Mouse (Mus musculus): ENCODE results near the gene Patj. TPM values are rescaled to one million over a fixed set of nuclear protein-coding genes. Genes with fewer than 3 reads are reported as not detected.

Gene Patj
- polyA plus RNA-seq, 1 experiment from 2014 or later, result 2.8 TPM

DNA sequence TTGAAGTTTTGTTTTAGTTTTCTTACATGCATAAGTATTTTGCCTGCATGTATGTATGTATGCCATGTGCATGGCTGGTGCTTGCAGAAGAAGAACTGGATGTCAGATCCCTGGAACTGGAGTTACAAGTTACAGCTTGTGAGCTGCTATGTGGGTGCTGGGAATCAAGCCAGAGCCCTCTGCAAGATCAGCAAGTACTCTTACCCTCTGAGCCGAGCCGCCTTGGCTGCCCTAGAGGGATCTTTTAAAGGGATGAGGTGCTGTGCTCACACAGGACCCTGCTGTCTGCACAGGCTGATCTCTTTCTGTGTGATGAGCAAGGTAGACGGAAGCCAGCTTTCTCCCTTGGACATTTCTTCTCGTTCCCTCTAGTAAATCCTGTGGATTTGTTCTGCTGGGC lies 102.8 kb downstream of the Patj start:
- H3K36me3 ChIP-seq (replicated peaks; ENCODE audit: insufficient read depth, low read length), result no peaks in the 10 kb centered on the region
- no peak for TF ChIP-seq CTCF (IDR thresholded peaks at IDR 0.05; ENCODE audit: low read depth)
- no peak for TF ChIP-seq EP300 (IDR thresholded peaks at IDR 0.05; ENCODE audit: low read depth)
- H3K9me3 ChIP-seq (ENCODE audit: low read length), result no peaks in the 10 kb centered on the region
- no peak overlapping the region for H3K4me3 ChIP-seq (ENCODE audit: low read depth, low read length)
- no peaks in the 10 kb centered on the region for H3K27me3 ChIP-seq (ENCODE audit: insufficient read depth, low read length)
- no peaks in the 10 kb centered on the region for H3K4me1 ChIP-seq (ENCODE audit: insufficient read depth)
- H3K9ac ChIP-seq (replicated peaks), result no peak overlapping the region
- DNase-seq (no peak), ATAC-seq (no peak)
- 75% methylated on average over 4 of the region's 4 CpGs for WGBS (ENCODE audit: insufficient replicate concordance)
- no peak overlapping the region for H3K4me2 ChIP-seq (ENCODE audit: low read depth, low read length)
- no peak overlapping the region for H3K27ac ChIP-seq (ENCODE audit: low read depth)

- Histone ChIP-seq H3K9ac (replicated peaks) (no peak overlapping the region), H3K27ac (ENCODE audit: low read depth) (no peak overlapping the region), H3K4me3 (ENCODE audit: low read depth, low read length) (no peak overlapping the region), H3K27me3 (ENCODE audit: insufficient read depth, low read length) (no peaks in the 10 kb centered on the region), H3K4me1 (ENCODE audit: insufficient read depth) (no peaks in the 10 kb centered on the region), H3K4me2 (ENCODE audit: low read depth, low read length) (no peak overlapping the region), H3K36me3 (replicated peaks; ENCODE audit: insufficient read depth, low read length) (no peaks in the 10 kb centered on the region), H3K9me3 (ENCODE audit: low read length) (no peaks in the 10 kb centered on the region)
- ATAC-seq (no peak), DNase-seq (no peak)
- WGBS (ENCODE audit: insufficient replicate concordance), result 64% methylated on average over 5 of the region's 5 CpGs
- TF ChIP-seq CTCF (IDR thresholded peaks at IDR 0.05; ENCODE audit: low read depth) (peak; percentile 60), EP300 (IDR thresholded peaks at IDR 0.05; ENCODE audit: low read depth) (no peak)
These were observed 104.6 kb downstream of the Patj start for GRCm38 (mm10) chr4:98500182-98500581.

- TF ChIP-seq EP300 (IDR thresholded peaks at IDR 0.05; ENCODE audit: low read depth), result no peak
- H3K27me3 ChIP-seq (ENCODE audit: insufficient read depth, low read length), result no peaks in the 10 kb centered on the region
- 68% methylated on average over 2 of the region's 2 CpGs for WGBS (ENCODE audit: insufficient replicate concordance)
These were observed 105.3 kb downstream of the Patj start for GRCm38 (mm10) chr4:98500875-98501274.

DNA sequence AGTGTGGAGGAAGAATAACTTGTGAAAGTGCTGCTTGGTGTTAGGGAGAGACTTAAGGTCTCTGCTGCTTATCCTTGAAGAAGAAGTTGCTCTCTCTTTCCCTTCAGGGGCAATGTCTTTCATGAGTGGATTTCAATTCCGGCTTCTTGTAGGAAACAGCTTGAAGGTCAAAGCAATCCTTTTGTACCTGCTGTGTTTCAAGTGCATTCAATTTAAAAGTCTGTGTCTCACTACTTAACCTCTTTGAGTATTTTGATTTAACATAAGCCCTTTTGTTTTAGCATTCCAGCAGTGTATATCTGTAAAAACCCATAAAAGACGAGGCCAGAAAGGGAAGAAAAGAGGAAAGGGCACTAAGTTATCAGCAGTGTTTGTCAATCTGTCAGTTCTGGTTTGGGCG lies 109.2 kb downstream of the Patj start:
- Histone ChIP-seq H3K4me1 (ENCODE audit: insufficient read depth) (peaks cover 5% of the 10 kb centered on the region), H3K27me3 (ENCODE audit: insufficient read depth, low read length) (no peaks in the 10 kb centered on the region), H3K9ac (replicated peaks) (no peak overlapping the region), H3K4me3 (ENCODE audit: low read depth, low read length) (no peak overlapping the region), H3K4me2 (ENCODE audit: low read depth, low read length) (no peak overlapping the region), H3K9me3 (ENCODE audit: low read length) (no peaks in the 10 kb centered on the region), H3K27ac (ENCODE audit: low read depth) (no peak overlapping the region), H3K36me3 (replicated peaks; ENCODE audit: insufficient read depth, low read length) (no peaks in the 10 kb centered on the region)
- ATAC-seq, result no peak
- no peak for DNase-seq
- TF ChIP-seq CTCF (IDR thresholded peaks at IDR 0.05; ENCODE audit: low read depth), result no peak
- TF ChIP-seq EP300 (IDR thresholded peaks at IDR 0.05; ENCODE audit: low read depth), result no peak
- WGBS (ENCODE audit: insufficient replicate concordance), result 63% methylated on average over 3 of the region's 3 CpGs

More at GRCm38 (mm10) chr4:98500875-98501274, 105.3 kb downstream of the Patj start:
- DNase-seq (no peak), ATAC-seq (no peak)
- H3K4me3 ChIP-seq (ENCODE audit: low read depth, low read length), result no peak overlapping the region
- no peaks in the 10 kb centered on the region for H3K4me1 ChIP-seq (ENCODE audit: insufficient read depth)
- no peaks in the 10 kb centered on the region for H3K9me3 ChIP-seq (ENCODE audit: low read length)
- H3K4me2 ChIP-seq (ENCODE audit: low read depth, low read length), result no peak overlapping the region
- H3K27ac ChIP-seq (ENCODE audit: low read depth), result no peak overlapping the region
- no peaks in the 10 kb centered on the region for H3K36me3 ChIP-seq (replicated peaks; ENCODE audit: insufficient read depth, low read length)
- H3K9ac ChIP-seq (replicated peaks), result no peak overlapping the region

DNA sequence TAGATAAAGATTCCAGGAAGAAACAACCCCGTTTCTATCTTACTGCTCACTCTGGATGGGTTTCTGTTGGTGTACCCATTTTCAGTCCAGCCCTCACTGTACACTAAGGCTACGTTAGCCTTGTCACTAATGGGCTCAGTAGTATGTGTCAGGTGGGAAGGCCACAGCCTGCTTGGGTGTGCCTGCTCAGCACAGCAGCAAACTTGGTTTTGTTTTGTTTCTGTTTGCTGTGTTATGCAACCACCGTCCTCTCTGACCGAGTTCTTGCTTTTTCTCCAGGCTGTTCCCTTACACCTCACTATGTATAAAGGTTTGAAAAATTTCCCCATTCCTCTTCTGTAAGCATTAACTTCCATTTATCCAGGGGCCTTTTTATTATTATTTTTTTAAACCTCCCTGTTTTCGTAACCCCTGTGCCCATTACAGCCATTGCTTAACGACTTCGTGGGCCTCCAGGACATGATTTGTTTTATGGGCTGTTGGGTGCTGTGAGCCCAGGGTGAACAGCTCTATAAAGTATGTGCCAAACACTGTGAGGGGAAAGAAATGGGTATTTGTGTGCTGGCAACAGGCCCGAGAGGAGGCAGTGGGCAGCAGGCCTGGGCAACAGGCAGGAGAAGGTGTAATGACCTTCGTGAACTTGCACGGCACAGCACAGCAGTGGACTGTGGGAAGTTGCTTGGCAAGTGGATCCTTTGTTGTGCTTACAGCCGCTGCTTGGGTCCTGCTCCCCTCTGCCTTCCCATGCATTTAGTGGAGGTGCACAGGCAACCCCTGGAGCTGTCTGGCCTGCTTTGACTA lies 113.1 kb downstream of the Patj start:
- no peak for TF ChIP-seq EP300 (IDR thresholded peaks at IDR 0.05; ENCODE audit: low read depth)
- Histone ChIP-seq H3K36me3 (replicated peaks; ENCODE audit: insufficient read depth, low read length) (no peaks in the 10 kb centered on the region), H3K27ac (ENCODE audit: low read depth) (peak overlapping the region; percentile 92), H3K4me3 (ENCODE audit: low read depth, low read length) (no peak overlapping the region), H3K4me1 (ENCODE audit: insufficient read depth) (peaks cover 7% of the 10 kb centered on the region), H3K4me2 (ENCODE audit: low read depth, low read length) (no peak overlapping the region), H3K27me3 (ENCODE audit: insufficient read depth, low read length) (no peaks in the 10 kb centered on the region), H3K9ac (replicated peaks) (no peak overlapping the region), H3K9me3 (ENCODE audit: low read length) (no peaks in the 10 kb centered on the region)
- peak; percentile 31 for DNase-seq
- 68% methylated on average over 11 of the region's 11 CpGs for WGBS (ENCODE audit: insufficient replicate concordance)
- ATAC-seq, result peak; percentile 90

- peaks cover 7% of the 10 kb centered on the region for H3K4me1 ChIP-seq (ENCODE audit: insufficient read depth)
- ATAC-seq (peak; percentile 68), DNase-seq (peak; percentile 59)
- H3K4me3 ChIP-seq (ENCODE audit: low read depth, low read length), result no peak overlapping the region
- TF ChIP-seq EP300 (IDR thresholded peaks at IDR 0.05; ENCODE audit: low read depth), result no peak
- TF ChIP-seq CTCF (IDR thresholded peaks at IDR 0.05; ENCODE audit: low read depth), result no peak
- H3K27me3 ChIP-seq (ENCODE audit: insufficient read depth, low read length), result no peaks in the 10 kb centered on the region
- H3K9ac ChIP-seq (replicated peaks), result no peak overlapping the region
- no peaks in the 10 kb centered on the region for H3K9me3 ChIP-seq (ENCODE audit: low read length)
- H3K27ac ChIP-seq (ENCODE audit: low read depth), result peak overlapping the region; percentile 92; the same call in 1 of the 2 replicates
- H3K4me2 ChIP-seq (ENCODE audit: low read depth, low read length), result no peak overlapping the region
- no peaks in the 10 kb centered on the region for H3K36me3 ChIP-seq (replicated peaks; ENCODE audit: insufficient read depth, low read length)
- 68% methylated on average over 5 of the region's 5 CpGs for WGBS (ENCODE audit: insufficient replicate concordance)
These were observed 114.4 kb downstream of the Patj start for GRCm38 (mm10) chr4:98509939-98510338.

All from liver, postnatal 0 days (tissue).